Mouse (Mus musculus) stomach, postnatal 0 days (tissue): ENCODE data around the gene Dnm3. TPM values are rescaled to one million over a fixed set of nuclear protein-coding genes. Genes with fewer than 3 reads are reported as not detected.

Experiments used
- ATAC-seq: fragments of 200-750 bp; cut with Nextera tagmentation; 2 replicates; pipeline ENCODE4 v1.8.0; 2017; ENCODE audit not compliant: low FRiP score, low TSS enrichment
- DNase-seq: peaks from one replicate; pipeline ENCODE4 v3.0.0-alpha.2; 2016; ENCODE audit warnings: low spot score
- H3K27ac ChIP-seq: fragments of 300-500 bp; sonication (generic); replicated peaks from 2 replicates; pipeline ENCODE4 v1.5.1; 2014; ENCODE audit warnings: mild to moderate bottlenecking, control low read depth
- H3K27me3 ChIP-seq: fragments of 300-500 bp; sonication (generic); 2 replicates; pipeline ENCODE4 v1.6.1; 2014; ENCODE audit warnings: low read length; ENCODE audit not compliant: control insufficient read depth, insufficient read depth
- H3K36me3 ChIP-seq: fragments of 300-500 bp; sonication (generic); 2 replicates; pipeline ENCODE4 v1.6.1; 2014; ENCODE audit warnings: low read length, mixed read lengths; ENCODE audit not compliant: control insufficient read depth, insufficient read depth
- H3K4me1 ChIP-seq: fragments of 300-500 bp; sonication (generic); replicated peaks from 2 replicates; pipeline ENCODE4 v1.6.1; 2014; ENCODE audit warnings: antibody characterized with exemption; ENCODE audit not compliant: control insufficient read depth, insufficient read depth
- H3K4me2 ChIP-seq: fragments of 300-500 bp; sonication (generic); replicated peaks from 2 replicates; pipeline ENCODE4 v1.6.1; 2014; ENCODE audit warnings: low read depth, mild to moderate bottlenecking, control low read depth, moderate library complexity
- H3K4me3 ChIP-seq: fragments of 300-500 bp; sonication (generic); 2 replicates; pipeline ENCODE4 v1.5.1; 2014; ENCODE audit warnings: low read depth, low read length, control low read depth
- H3K9ac ChIP-seq: fragments of 300-500 bp; sonication (generic); 2 replicates; pipeline ENCODE4 v1.6.1; 2014; ENCODE audit warnings: mild to moderate bottlenecking, low read length, control low read depth, mixed read lengths
- H3K9me3 ChIP-seq: fragments of 300-500 bp; sonication (generic); 2 replicates; pipeline ENCODE4 v1.6.1; 2016; ENCODE audit warnings: low read length; ENCODE audit not compliant: control insufficient read depth
- CTCF ChIP-seq: IDR thresholded peaks from 2 replicates; pipeline ENCODE4 v1.5.1; 2016; ENCODE audit warnings: antibody characterized with exemption, low read depth, mild to moderate bottlenecking, moderate library complexity
- EP300 ChIP-seq: optimal IDR thresholded peaks from 2 replicates; pipeline ENCODE3; 2016; ENCODE audit warnings: antibody characterized with exemption
- WGBS: fragments of 180-500 bp; shearing (Covaris S2); extraction: QIAGEN DNeasy Blood & Tissue Kit; methylation state at CpG from one replicate; pipeline ENCODE4 v1.1.7; 2014; 5-methylcytosine and 5-hydroxymethylcytosine counted together
- polyA plus RNA-seq: library from polyadenylated mRNA; unstranded; fragments of >200 nt; fragmentation: Nextera tagmentation; extraction: Ambion mirVana; gene quantifications from 2 replicates; pipeline ENCODE4 v1.2.1, GENCODE M21; 2015

Gene Dnm3
- polyA plus RNA-seq, 1 experiment from 2014 or later: 2.1 TPM

DNA sequence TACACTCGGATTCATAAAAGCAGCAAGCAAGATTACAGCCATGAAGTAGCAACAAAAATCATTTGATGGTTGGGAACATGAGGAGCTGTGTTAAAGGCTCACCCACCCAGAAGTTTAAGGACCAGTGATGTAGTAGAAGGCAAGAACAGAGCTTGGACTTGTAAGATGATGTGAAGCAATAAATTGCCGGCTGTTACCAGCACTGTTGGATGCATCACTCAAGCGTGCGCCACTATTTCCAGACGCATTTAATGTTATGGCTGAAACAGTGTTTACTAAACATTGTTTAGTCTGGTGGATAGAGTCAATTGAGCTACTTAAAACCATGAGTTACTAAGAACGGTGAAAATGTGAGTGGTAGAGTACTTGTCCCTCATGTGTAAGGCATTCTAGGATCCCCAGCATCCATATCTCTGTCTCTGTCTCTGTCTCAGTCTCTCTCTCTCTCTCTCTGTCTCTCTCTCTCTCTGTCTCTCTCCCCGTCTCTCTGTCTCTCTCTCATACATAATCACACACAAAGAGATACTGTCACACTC lies 241.1 kb downstream of the Dnm3 start:
- DNase-seq (no peak), ATAC-seq (no peak)
- TF ChIP-seq EP300: no peak
- no peak for TF ChIP-seq CTCF
- no peak overlapping the region for H3K27ac ChIP-seq
- 67% methylated on average over 7 of the region's 7 CpGs for WGBS
- H3K9ac ChIP-seq: no peak overlapping the region
- H3K4me2 ChIP-seq: no peak overlapping the region
- H3K36me3 ChIP-seq: no peaks in the 10 kb centered on the region
- no peak overlapping the region for H3K4me3 ChIP-seq
- H3K9me3 ChIP-seq: no peaks in the 10 kb centered on the region
- H3K27me3 ChIP-seq: no peaks in the 10 kb centered on the region
- no peaks in the 10 kb centered on the region for H3K4me1 ChIP-seq

DNA sequence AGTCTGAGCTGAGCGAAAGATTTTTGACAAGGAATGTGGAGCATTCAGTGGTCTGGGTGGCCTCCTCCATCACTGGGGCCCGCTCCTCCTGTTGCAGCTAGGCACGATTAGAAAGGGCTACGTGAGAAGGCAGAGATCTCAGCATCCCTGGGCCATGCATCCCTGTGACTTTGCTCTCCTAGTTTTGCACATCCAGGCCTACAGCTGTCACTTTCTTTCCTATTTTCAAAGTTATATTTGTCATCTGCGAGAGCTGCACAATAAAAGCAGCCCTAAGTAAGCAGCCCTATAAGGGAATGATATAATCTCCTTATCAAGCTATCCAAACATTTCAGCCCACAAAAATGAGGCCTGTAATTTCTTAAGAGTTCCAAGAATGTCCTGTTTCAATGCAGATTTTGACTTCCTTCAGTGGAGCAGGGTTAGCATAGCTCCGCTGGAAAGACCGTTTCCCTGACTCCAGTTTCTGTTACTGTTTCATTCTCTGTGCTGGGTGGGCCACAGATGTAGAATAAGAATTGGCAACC lies 252.2 kb downstream of the Dnm3 start:
- 35% methylated on average over 7 of the region's 7 CpGs for WGBS
- DNase-seq (no peak), ATAC-seq (peak; percentile 47; the same call in 1 of the 2 replicates)
- H3K36me3 ChIP-seq: no peaks in the 10 kb centered on the region
- peak overlapping the region; percentile 13; the same call in 1 of the 2 replicates for H3K9ac ChIP-seq
- H3K4me2 ChIP-seq: peak overlapping the region; percentile 15; the same call in 1 of the 2 replicates
- peak overlapping the region; percentile 46; the same call in 1 of the 2 replicates for H3K27ac ChIP-seq
- no peaks in the 10 kb centered on the region for H3K4me1 ChIP-seq
- H3K9me3 ChIP-seq: no peaks in the 10 kb centered on the region
- H3K4me3 ChIP-seq: no peak overlapping the region
- H3K27me3 ChIP-seq: no peaks in the 10 kb centered on the region
- TF ChIP-seq EP300 (no peak), CTCF (no peak)

DNA sequence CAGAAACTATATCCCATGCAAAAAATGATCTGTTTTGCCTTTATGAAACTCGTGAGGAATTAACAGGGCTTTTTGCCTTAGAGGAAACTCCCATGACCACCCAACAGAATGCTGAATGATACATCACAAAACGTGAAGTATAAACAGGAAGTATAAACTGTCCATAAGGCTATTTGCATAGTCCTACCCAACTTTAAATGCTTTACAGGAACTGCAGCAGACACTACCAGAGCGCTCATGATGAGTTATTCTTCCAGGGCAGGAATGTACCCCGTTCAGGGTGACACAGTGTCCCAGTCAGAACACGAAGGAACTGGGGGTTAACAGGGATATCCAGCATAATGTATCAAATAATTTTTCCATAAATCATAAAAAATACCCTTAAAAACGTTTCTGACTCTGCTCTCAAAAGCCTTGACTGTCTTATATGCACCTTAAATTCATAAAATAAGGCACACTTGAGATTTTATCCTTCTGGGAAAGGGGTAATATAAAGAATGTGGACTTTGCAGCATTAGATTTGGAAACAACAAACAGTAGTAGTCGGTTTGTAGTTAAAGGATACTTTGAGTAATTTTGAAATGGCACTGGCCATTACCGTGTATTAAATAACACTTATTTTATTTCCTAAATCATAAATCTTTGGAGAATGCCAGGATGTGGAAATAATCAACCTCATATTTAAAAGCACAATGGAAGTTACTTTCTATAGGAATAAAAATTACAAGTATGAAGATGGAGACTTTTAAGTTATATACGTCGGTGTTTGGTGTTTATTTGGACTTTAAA lies 252.8 kb downstream of the Dnm3 start:
- Histone ChIP-seq H3K4me2 (no peak overlapping the region), H3K36me3 (no peaks in the 10 kb centered on the region), H3K4me3 (no peak overlapping the region), H3K27me3 (no peaks in the 10 kb centered on the region), H3K9me3 (no peaks in the 10 kb centered on the region), H3K27ac (peak overlapping the region; percentile 46), H3K9ac (no peak overlapping the region), H3K4me1 (no peaks in the 10 kb centered on the region)
- TF ChIP-seq EP300 (no peak), CTCF (no peak)
- DNase-seq (no peak), ATAC-seq (peak; percentile 66; the same call in 1 of the 2 replicates)
- WGBS: 41% methylated on average over 10 of the region's 10 CpGs

DNA sequence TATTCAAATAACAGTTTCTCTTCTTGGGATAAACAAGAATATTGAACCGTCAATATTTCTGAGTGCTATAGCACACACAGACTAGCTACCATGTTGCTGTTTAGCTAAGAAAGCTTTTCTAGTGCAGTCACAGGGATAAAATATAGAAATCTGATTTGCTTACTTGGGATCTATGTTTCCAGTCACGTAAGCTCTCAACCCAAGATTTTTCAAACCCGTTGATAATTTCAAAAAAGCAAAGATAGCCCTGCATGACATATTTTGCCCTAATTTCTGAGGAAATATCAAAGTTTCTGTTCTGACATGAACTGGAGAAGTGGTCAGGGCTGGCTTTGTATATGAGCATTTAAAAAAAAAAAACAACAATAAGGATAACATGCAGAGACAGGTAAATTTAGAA lies 253.8 kb downstream of the Dnm3 start:
- WGBS: 62% methylated on average over 3 of the region's 3 CpGs
- no peaks in the 10 kb centered on the region for H3K36me3 ChIP-seq
- no peak overlapping the region for H3K4me2 ChIP-seq
- DNase-seq (no peak), ATAC-seq (no peak)
- H3K27me3 ChIP-seq: no peaks in the 10 kb centered on the region
- no peak overlapping the region for H3K27ac ChIP-seq
- no peaks in the 10 kb centered on the region for H3K4me1 ChIP-seq
- H3K9ac ChIP-seq: no peak overlapping the region
- TF ChIP-seq CTCF (no peak), EP300 (no peak)
- H3K4me3 ChIP-seq: no peak overlapping the region
- H3K9me3 ChIP-seq: no peaks in the 10 kb centered on the region

DNA sequence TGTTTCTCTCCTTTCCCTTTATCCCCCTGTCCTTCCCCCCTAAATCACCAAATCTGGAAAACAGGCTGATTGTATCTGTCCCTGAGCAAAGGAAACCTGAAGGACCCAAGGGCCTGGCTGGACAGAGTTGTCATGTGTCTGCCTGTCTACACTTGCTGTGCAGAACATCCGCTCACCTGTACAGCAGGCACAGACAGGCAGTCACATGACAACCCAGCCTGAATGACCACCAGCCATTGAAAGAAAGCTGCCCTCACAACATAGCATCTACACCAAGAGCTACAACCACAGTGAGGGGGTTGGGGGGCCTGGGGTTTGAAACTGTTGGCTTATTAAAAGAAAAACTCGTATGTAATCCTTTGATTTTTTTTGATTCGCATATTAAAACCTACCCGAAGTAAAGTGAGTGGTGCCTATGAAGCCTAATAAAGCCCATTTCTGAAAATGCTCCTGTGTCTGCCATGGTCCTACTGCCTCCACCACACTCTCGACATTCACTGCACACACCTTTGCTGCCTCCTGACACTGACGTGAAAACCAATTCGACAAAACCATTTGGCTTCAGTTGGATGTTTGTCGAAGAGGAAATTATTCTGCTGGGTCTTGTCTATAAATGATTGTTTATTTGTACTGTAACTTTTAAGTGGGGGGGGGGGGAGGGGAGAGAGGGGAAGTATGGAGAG lies 254.4 kb downstream of the Dnm3 start:
- H3K4me3 ChIP-seq: no peak overlapping the region
- no peaks in the 10 kb centered on the region for H3K9me3 ChIP-seq
- no peak overlapping the region for H3K9ac ChIP-seq
- 62% methylated on average over 8 of the region's 8 CpGs for WGBS
- no peak overlapping the region for H3K4me2 ChIP-seq
- no peak overlapping the region; the same call in 1 of the 2 replicates for H3K27ac ChIP-seq
- TF ChIP-seq EP300 (no peak), CTCF (no peak)
- H3K27me3 ChIP-seq: no peaks in the 10 kb centered on the region
- H3K36me3 ChIP-seq: no peaks in the 10 kb centered on the region
- DNase-seq (no peak), ATAC-seq (no peak)
- no peaks in the 10 kb centered on the region for H3K4me1 ChIP-seq
